Mouse (Mus musculus) cerebellum, postnatal 36 days (tissue): Measurements from ENCODE around the gene Zfp592.

ENCODE experiments used
- DNase-seq, 2 experiments: peaks; one replicate each; pipeline ENCODE4 v3.0.0; 2021 to 2022; ENCODE audit warnings: mixed read lengths in 2 of 2

Zfp592 gene

DNA sequence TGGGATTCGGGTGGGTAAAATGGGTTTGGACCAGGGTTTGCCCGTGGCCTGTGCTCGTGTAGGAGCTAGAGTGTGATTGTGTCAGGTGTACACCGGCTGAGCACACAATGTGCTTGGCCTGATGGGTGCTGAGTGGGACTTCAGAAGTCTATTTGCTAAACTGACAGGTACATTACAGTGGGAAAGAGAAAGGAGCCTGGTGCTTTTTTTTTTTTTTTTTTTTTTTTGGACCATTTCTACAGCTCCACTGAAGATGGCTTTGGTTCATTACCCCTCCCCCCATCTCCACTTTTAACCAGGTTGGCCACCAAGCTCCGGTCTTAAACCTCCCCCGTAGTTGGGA is 1.2 kb downstream of the Zfp592 start:
- DNase-seq = peak; percentile 11 to 28

DNA sequence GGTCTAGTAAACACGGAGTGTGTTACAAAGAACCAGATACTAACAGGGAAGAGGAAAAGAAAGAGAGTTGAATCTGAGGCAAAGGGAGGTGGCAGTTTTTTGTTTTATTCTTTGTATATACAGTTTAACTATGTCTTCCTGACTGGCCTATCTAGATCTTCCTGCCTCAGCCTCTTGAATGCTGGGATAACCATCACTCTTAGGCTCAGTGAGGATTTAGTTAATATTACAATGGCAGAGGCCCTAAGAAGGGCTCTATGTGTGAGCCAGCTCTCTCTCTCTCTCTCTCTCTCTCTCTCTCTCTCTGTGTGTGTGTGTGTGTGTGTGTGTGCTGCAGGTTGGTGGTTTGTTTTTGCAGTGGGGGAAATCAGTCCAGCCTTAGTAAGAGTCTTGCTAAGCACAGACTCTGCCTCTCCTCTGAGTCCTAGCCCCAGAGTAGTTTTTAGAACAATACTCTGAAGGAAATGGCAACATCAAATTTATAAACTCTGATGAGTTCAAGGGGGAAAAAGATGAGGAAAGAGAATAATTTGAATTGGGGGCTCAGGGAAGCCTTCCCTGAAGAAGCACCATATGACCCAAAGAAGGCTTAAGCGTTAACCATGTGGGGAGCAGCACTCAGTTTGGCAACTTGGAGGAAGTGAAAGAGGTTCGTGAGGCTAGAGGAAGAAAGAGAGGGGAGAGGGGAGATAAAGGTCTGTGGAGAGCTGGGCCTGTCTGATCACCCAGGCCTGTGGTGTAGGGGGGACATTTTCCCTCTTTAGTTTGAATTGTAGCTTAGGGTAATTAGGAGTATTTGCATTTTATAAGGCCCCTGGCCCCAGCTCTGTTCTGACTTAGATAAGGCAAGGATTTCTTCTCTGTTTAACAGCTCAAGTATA is 2.0 kb downstream of the Zfp592 start:
- DNase-seq = no peak

DNA sequence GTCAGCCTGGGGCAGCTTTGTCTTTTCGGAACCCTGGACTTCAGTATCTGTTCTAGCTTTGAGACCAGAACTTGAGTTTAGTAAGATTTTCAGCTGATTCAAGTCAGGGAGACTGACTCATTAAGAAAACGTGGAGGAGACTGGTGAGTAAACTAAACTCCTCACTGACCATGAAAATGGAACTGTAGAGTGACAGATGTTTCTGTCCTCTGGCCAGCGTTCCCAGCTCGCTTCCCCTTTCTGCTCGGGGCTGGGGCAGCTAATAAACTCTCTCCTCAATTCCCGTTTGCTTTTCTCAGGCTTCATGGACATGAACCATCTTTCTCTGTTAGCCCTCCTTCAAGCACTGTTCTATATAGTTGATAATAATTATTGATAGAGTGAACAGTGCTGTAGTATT is 4.3 kb downstream of the Zfp592 start:
- no peak for DNase-seq

DNA sequence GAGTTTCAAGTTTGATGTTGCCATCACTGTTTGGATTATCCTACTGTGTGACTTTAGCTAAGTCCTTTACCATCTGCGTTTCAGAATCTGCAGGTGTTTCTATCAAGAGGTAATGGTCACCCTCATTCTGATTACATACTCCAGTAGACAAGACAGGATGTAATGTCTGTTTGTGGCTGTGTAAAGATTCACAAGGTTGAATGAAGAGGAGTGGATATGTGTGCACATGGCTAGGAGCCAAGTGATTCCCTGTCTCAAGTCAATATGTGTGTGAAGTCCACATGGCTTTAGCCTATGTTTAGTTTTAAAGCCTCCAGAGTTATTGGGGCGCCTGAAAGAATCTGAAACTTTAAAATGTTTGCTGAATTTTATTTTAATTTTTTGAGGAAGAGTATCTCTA is 6.1 kb downstream of the Zfp592 start:
- no peak for DNase-seq

DNA sequence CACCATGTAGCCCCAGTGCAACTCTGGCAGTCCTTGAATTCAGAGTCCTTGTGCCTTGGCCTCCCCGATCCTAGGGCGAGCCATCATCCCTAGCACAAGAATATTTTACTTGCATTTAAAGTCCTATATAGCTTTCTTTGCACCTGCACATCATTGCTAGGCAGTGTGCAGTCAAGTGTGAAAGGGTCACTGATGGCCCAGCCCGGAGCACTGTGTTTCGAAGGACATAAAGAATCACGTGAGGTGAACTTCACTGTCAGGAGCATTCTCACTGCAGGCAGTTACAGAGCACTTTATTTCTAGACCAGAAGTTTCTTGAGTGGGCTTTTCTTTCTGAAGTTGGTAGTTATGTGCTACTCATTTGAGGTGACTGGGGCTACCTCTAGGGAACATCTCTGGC is 8.4 kb downstream of the Zfp592 start:
- no peak for DNase-seq

DNA sequence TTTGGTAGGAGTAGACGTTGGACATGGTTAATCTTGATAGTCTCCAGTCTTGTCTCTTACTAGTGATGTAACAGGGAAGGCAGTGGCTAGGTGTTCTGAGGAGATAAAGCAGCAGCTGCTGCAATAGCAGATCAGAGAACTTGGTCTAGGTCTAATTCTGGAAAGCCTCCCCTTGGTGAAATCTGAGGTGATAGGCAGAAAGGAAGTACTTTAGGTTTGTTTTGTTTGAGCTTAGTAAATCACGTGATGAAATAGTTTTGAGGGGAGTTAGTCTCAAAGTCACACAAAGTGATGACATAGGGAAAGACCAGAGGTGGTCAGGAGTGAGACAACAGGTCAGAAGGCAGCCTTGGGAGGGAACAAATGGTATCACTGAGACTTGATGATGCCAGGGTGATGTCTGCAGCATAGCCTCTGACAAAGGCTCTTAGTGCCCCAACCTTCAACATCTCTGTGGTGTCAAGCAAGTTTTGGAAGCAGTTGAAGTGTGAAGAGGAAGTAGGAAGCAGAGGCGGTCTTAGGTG is 11.1 kb downstream of the Zfp592 start:
- no peak for DNase-seq

DNA sequence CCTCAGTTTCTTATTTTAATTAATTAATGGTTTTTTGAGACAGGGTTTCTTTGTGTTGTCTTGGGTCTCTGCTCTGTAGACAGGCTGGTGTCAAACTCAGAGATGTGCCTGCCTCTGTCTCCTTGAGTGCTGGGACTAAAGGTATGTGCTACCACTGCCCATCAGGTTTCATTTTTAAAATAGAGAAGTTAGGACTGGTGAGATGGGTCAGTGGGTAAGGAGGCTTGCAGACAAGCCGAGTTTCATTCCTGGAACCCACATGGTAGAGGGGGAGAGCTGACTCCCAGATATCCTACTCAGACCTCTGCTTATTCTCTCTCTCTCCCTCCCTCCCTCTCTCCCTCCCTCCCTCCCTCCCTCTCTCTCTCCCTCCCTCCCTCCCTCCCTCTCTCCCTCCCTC is 12.5 kb downstream of the Zfp592 start:
- DNase-seq = no peak

DNA sequence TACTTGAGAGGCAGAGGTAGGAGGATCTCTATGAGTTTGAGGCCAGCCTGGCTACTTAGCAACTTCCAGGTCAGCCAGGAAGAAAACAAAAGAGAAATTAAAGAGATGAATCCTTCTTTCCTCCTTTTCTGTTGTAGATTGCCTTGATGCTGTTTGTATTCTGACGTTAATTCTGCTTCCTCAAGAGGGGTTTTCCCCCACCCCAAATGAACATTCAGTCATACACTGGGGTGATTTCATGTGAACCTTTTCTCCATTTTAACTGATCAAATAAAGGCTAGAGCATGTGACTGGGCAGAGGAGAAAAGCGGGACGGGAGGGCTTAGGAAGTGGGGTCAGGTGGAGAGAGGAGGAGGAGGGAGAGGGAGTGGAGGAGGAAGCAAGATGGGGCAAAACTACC is 14.8 kb downstream of the Zfp592 start:
- DNase-seq = no peak

DNA sequence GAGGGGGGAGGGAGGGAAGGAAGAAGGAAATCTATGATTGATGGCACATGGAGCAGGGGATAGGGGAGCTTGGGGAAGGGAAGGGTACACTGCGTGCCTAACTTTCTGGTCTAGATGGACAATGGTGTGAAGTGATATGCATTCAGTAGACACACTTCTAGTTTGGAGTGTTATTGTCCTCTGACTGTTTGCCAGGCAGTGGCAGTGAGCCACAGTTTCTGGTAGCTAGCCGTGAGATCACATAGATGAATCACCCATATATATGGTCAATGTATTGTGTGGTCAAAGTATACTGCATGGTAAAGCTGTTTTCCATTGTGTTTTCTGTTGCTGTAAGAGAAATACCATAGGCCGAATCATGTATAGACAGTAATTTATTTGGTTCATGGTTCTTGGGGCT is 18.1 kb downstream of the Zfp592 start:
- DNase-seq = peak; percentile 48 to 54

DNA sequence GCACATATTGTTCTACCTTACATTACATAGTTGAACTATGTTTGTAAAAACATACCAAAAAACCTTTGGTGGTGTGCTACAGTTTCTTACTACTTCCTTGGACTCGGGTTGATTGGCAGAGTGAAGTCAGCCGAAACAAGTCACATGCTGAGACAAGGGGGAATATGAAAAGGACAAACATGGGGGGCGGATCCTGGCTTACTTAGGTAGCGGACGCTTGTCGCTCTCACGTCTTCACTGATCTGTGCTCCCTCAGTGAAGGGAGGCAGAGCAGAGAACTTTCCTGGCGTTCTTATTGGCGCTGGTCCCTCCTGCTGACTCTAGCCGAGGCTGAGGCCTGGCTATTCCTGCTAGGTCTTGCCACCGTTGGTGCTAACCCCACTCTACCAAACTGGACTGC is 26.8 kb downstream of the Zfp592 start:
- DNase-seq = no peak

DNA sequence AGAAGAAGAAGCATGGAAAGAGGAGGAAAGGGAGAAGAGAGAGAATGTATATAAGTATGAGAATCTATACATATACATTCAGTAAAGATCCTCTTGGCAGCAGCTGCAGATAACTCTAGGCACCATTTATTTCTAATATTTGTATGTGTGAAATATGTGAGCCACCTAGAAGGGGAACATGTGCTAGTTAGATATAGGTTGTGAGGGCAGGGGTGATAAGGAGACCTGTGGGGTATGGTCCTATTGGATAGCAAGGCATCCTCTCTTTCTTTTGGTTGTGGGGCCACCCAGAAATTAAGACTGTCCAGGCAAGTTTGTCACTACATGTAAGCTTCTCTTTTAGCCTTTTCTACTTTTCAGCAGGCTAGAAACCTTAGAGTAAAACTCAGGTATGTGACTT is 29.2 kb downstream of the Zfp592 start:
- DNase-seq = no peak

DNA sequence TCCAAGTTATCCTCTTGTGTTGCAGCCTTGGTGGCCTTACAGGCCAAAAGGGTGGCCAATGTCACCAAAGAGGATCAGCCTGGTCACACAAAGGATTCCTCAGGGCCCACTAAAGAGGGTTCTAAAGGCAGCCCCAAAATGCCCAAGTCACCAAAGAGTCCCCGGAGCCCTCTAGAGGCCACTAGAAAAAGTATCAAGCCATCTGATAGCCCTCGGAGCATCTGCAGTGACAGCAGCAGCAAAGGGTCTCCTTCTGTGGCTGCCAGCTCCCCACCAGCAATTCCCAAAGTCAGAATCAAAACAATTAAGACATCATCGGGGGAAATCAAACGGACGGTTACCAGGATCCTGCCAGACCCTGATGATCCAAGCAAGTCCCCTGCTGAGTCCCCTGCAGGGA is 30.6 kb downstream of the Zfp592 start:
- DNase-seq = peak in 1 of 2 experiments; percentile 29

DNA sequence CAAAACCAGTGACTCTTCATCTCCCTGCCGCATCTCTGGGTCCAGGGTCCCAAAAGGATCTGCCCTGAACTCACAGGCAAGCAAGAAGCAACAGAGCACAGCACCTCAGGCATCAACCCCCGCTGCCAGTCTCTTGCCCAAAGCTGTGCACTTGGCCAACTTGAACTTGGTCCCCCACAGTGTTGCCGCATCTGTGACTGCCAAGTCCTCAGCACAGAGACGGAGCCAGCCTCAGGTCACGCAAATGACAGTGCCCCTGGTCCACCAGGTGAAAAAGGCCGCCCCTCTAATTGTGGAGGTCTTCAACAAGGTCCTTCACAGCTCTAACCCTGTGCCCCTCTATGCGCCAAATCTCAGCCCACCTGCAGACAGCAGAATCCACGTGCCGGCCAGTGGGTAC is 31.2 kb downstream of the Zfp592 start:
- DNase-seq = peak; percentile 50 to 58

DNA sequence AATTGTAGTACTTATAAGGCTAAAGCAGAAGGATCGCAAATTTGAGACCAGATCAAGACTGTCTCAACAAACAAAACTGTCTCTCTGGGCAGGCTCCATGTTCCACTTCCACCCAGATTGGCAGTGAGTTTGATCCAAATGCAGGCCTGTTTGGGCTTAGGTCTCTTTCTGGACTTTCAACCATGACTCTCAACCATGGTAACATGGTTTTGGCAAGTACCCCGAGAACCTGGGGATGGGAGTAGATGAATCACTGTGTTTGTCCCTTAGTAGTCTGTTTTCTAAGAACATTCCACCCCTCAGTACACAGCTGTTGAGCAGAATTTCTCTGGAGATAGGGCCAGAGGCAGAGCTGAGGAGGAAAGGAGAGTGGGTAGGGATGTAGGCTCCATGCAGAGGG is 32.3 kb downstream of the Zfp592 start:
- DNase-seq = no peak

DNA sequence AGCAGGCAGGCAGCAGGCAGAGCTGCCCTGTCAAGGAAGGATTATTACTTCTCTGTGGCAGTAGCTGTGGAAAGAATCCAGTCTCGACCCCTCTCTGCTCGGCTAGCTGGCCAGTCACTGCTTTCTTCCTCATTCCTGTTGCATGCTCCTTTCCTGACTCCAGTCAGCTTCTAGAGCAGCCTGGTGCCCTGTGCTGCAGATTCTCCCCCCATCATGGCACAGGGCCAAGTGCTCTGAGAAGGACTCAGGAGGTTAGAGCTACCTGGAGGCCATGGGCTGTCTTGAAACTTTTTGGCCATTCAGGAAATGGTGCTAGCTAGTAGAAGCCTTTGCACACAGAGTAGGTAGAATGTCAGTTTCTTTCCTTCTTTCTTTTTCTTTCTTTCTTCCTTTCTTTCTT is 46.2 kb downstream of the Zfp592 start:
- no peak for DNase-seq

DNA sequence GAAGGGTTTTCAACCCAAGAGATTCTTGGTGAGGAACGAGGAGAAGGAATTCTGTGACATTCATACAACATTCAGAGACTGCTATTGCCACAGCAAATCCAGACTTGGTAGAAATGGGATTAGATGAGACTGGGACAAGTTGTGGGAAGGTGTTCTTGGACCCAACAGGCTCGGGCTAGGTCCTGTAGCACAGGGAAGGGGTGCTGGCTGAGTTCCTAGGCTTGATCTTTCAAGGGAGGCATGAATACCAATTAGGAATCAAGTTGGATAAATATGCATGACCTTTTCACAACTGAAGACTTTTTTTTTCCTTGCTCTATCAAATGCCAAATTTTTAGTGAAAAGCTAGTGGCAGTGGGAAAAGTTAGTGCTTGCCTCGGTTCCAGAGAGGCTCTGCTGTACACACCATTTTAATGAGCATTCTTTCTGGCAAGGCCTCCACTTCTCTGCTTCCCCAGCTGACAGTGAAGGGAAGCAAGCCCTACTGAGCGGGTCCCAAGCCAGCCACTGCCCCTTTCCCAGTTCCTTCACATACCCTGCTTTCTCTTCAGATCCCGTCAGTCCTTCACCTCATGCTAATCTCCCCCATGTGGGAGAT is 49.6 kb downstream of the Zfp592 start:
- no peak for DNase-seq

DNA sequence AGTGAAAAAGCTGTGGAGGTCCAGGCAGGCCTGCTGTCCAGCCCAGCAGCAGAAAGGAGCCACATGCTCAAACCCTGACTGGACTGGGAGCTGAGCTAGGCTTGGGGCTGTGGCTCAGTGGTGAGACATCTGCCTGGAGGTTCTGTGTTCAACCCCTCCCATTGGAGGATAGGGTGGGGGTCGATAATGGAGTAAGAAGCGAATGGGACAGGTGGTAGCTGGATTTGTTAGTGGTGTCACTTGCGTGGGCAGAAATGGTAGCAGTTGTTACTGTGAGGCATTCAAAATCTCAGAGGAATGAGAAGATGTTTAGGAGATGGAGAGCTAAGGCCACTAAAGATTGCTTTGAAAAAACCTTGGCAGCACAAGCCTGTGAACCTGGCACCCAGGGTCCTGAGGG is 54.4 kb downstream of the Zfp592 start:
- DNase-seq = no peak

DNA sequence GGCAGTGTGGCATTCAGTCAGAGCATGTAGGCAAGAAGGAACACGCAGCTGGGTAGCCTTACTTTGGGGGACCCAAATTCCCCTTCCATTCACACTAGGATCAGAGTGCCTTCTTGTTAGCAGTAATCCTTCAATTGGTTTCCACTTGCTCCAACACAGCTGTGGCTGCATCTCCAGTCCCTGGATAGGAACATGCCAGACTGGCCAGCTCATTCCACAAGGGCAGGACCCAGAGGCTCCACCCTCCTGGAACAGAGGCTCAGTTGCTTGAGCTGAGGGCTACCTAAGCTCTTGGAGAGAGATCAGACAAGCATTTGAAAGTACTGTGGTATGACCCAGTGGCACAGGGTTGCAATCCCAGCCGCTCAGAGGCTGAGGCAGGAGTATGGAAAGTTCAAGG is 55.0 kb downstream of the Zfp592 start:
- DNase-seq = no peak

DNA sequence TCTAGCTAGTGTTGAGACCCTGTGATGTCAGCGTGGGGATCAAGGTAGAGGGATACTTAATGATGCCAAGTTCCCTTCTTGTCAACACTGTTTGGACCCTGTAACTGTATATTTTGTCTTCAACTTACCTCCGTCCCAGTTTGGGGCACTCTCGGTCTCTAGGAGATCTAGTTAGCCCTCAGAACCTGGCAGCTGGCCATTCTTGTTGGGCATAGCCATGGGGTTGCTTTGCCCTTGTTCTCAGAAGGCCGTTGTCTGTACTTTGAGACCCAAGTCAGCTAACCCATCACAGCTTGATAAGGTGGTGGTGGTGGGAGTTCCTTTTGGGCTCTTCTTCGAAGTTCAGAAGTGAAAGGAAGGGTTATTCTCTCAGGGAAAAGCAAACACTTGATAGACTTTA is 56.5 kb downstream of the Zfp592 start:
- DNase-seq = no peak

DNA sequence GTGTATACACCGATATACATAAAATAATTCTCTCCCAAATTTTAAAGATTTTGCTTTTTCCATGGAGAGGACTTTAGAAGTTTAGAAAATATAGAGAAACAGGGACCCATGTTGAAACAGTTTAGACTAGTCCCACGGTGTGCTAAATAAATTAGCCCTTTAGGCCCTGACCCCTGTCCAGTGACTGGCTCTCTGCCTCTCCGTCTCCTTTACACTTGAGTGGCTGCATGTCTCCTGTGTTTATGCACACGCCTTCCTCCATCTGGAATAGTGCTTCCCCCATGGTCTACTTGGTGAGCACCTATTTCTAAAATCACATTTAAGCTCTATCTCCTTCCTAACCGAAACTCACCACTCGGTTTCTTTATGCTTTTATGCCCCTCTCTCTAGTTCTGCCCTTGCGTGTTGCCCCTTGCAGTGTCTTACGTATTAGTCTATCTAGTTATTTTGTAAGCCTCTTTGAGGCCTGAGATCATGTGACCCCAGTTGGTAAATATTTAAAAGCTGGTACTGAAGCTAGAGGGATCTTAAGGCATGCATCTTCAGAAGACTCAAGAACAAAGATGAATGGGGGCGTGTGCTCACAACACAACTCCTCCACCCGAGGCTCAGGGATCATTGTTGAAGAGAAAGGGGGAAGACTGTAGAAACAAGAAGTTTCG is 62.4 kb downstream of the Zfp592 start:
- no peak for DNase-seq

DNA sequence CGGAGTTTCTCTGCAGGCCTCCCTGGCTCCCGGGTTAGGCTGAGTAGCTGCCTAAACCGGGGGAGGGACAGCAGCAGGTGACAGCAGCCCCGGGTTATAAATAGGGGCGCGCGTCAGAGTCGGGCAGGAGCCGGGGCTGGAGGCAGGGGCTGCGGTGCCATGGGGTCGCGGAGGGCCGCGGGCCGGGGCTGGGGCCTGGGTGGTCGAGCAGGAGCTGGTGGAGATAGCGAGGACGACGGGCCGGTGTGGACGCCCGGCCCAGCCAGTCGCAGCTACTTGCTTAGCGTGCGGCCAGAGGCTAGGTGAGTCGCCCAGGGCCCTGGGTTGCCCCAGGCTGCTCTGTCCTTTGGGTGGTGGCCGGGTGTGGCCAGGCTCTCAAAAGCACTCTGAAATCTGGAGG is 64.0 kb downstream of the Zfp592 start, which contains the start of gene Alpk3:
Gene Alpk3, plus strand, starts transcription at position 130 of the 400 bp plus-strand sequence.
- DNase-seq = no peak

DNA sequence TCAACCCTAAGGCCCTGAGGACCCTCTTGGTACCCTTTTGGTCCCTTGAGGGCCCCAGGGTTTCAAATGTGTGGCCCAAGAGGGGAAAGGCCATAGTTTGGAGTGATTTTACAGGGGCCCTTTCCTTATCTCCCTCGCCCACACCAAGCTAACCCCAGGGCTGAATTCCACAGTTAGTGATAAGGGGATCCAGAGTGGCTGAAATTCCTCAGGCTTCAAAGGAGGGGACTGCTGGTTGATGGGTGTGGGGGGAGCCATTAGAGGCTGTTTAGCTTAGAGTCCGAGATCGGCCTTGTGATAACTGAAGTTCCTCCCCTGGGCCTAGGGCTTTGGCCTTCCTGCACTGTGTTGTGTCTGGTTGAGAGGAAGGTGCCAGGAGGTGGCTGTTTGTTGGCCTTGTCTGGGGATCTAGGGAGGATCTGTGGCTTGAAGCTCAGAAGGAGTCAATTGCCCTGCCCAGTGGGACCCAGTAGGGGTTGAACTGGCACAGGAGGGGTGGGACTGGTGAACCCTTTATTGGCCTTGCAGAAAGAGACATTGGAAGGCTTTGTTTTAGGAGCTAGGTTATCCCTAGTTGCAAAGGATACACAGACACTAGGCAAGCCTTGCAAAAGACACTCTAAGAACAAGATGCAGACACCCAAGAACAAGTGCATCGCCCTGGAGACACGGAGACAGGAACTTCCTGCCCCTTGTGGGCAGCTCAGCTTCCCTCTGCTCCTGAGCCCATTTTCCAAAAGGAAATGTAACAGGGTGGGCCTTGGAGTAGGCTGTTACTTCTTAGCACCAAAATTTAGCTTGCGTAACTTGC is 64.6 kb downstream of the Zfp592 start:
- no peak for DNase-seq

DNA sequence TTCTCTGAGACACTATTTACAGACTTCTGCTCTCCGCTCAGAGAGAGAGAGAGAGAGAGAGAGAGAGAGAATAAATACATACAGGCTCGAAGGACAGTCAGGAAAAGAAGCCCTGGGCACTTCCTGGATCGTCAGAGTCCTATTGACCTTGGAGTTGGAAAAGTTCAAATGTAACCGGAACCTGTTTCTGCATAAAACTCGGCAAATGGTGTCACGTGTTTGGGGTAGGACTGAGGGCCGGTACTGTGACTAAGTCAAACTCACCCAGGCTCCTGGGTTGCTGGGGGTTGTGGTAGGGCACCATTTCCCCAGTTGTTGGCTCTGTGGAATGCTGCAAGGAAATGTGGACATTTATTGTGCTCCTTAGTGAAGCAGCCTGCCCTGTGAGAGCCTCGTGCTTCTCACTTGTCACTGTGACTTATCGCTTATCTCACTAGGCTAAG is 65.3 kb downstream of the Zfp592 start:
- DNase-seq = no peak
